Mouse (Mus musculus): Measurements from ENCODE around the gene Krt27.

The Krt27 gene

DNA sequence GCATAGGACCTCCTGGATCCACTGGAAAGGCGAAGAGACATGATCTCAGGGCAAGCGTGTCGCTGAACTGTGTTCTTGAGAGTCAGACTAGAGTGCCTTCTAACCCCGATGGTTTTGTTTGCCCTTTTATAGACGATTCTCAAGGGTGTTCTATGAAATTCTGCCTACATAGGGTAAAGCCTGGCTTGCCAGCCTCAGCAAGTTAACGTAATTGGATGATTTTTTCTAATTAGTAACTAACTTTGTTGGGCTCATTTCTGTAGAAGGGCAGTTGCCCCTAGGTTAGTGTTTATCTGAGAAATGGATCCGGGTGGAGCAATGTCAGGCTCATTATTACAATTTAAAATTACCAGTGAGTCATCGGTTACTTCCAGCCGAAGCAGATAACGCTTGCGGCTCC, 28.1 kb downstream of the Krt27 start, which contains the start of gene Krt25:
Gene Krt25, minus strand, starts transcription at position 101 of the 400 bp plus-strand sequence.
- no peak for DNase-seq (ENCODE audit: low read depth)

DNA sequence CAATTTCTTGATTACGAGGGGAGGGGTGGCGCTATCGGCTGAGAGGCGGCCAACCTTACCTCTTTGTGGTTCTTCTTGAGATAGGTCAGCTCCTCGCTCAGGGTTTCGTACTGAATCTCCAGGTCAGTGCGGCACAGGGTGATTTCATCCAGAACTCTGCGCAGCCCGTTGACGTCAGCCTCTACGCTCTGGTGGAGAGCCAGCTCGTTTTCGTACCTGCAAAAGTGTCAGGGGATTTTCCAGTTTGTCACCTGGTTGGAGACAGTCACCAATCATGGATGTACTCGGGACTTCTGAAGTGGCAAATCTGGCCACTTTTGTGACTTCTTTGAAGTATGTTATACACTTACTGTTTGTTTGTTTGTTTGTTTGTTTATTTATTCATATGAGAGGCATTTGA, 29.8 kb downstream of the Krt27 start:
- DNase-seq (ENCODE audit: low read depth): no peak

DNA sequence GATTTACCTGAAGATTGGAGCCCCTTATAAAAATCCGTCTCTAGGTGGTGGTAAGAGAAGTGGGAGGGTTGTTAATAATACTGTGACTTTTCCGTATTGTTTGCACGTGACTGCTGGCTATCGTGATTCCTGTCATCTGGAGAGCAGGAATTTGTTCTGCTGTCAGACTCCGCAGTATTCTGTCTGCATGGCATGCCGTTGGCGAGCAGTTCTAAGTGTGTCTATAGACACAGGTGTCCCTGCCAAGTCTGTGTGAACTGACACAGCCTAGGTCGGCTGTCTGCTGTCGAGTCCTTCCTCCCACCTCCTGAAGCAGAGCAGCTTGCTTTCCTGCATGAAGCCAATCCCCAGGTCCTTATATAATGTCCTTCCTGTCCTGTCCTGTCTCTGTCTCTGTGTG, 31.8 kb downstream of the Krt27 start:
- DNase-seq (ENCODE audit: low read depth): no peak

DNA sequence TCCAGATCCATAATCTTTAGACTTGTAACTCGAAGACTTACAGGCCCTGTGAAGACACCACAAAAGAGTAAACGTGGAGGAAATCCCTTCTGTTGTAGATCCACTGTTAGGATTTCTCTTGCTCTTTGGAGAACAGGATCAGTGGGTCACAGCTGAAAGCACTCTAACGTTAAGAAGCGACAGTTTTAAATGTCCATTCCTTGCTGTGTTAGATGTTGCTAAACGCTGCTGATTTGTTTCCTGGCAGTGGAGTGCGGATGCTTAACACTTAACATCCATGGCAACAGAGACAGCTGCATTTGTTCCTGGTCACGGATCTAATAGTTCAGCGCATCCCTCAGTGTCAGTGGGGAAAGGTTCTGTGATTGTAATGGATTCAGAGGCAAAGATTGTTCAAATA, 34.4 kb downstream of the Krt27 start:
- DNase-seq (ENCODE audit: low read depth): no peak

DNA sequence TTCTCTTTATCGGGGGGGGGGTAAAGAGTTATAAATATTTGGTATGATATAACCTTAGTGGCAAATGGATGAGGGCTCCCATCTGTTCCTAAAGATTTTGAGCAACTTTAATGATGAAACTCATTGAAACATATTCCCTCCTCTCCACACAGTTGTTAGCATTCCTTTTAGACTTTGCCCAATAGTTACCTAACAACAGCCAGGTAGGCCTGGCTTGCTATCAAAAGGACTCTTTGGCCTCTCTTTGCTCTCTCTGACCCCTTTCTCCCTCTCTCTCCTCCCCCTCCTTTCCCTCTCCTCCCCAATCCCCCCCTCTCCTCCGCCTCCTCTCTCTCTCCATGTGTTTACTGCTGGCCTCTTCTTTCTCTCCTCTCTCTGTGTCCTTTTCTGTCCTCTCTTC, 36.3 kb downstream of the Krt27 start:
- DNase-seq (ENCODE audit: low read depth): no peak

DNA sequence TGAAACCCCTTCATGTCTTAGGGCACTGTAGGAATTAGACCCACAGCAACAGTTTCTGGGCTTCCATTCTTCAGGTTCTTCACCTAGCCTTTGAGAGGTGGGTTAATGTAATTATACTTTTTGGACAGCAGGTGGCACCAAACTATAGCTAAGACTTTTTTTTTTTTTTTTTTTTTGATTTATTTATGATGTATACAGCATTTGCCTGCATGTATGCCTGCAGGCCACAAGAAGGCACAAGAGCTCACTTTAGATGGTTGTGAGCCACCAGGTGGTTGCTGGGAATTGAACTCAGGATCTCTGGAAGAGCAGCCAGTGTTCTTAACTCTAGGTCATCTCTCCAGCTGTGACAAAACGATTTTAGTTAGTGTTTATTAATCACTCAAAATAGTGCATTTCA, 40.0 kb downstream of the Krt27 start:
- peak; percentile 32 for DNase-seq (ENCODE audit: low read depth)

DNA sequence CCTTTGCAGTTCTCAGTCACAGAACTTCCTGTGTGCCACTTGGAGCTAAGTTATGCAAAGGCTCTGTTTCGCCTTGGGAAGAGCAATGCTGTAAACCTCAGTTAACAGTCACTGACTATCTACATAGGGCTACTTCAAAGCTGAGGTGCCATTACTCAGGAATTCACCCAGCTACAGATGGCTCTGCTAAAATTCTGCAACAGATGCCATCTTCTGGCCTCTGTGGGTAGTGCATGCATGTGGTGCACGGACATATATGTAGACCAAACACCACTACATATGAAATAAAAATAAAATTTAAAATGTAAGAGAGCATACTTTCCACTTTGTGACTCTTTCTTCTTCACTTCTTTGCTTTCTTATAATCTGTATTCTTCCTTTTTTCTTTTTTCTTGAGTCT, 43.3 kb downstream of the Krt27 start:
- DNase-seq (ENCODE audit: low read depth): peak; percentile 36
